Mouse (Mus musculus) bone marrow, adult 2 months (tissue): ENCODE data around the gene Comtd1.

Experiments
- CTCF ChIP-seq: fragments of 200-500 bp; IDR thresholded peaks from 2 replicates; pipeline ENCODE4 v1.5.1; 2011; ENCODE audit warnings: low read length, control low read depth; ENCODE audit not compliant: control insufficient read depth, insufficient read depth
- POLR2A ChIP-seq: fragments of 200-500 bp; IDR thresholded peaks from 2 replicates; pipeline ENCODE4 v1.6.1; 2011; ENCODE audit warnings: low read depth, mild to moderate bottlenecking, control low read depth, low read length, borderline replicate concordance; ENCODE audit not compliant: control insufficient read depth

GRCm38 (mm10) chr14:21848166-21849154, at the start of gene Comtd1:
- peak; percentile 100 for TF ChIP-seq CTCF
- peak; percentile 74; the same call in 1 of the 2 replicates for TF ChIP-seq POLR2A
